Mouse (Mus musculus) hindbrain, postnatal 0 days (tissue): Measurements from ENCODE around the gene Pcdh17. TPM values are rescaled to one million over a fixed set of nuclear protein-coding genes. Genes with fewer than 3 reads are reported as not detected.

ENCODE experiments used
- ATAC-seq: fragments of 200-750 bp; cut with Nextera tagmentation; 2 replicates; pipeline ENCODE4 v1.8.0; 2017; ENCODE audit warnings: mild to moderate bottlenecking, moderate TSS enrichment, moderate library complexity
- DNase-seq: peaks from one replicate; pipeline ENCODE4 v3.0.0-alpha.2; 2015; ENCODE audit warnings: low spot score
- H3K27ac ChIP-seq: fragments of 300-500 bp; sonication (generic); 2 replicates; pipeline ENCODE4 v1.5.1; 2014; ENCODE audit warnings: mild to moderate bottlenecking
- H3K27me3 ChIP-seq: fragments of 300-500 bp; sonication (generic); 2 replicates; pipeline ENCODE4 v1.6.1; 2014; ENCODE audit warnings: low read length, mixed read lengths; ENCODE audit not compliant: insufficient read depth
- H3K36me3 ChIP-seq: fragments of 300-500 bp; sonication (generic); 2 replicates; pipeline ENCODE4 v1.6.1; 2014; ENCODE audit warnings: low read length, mixed read lengths; ENCODE audit not compliant: insufficient read depth
- H3K4me1 ChIP-seq: fragments of 300-500 bp; sonication (generic); 2 replicates; pipeline ENCODE4 v1.6.1; 2014; ENCODE audit warnings: antibody characterized with exemption, low read length, mixed read lengths; ENCODE audit not compliant: insufficient read depth
- H3K4me2 ChIP-seq: fragments of 300-500 bp; sonication (generic); 2 replicates; pipeline ENCODE4 v1.6.1; 2014; ENCODE audit warnings: low read depth, mild to moderate bottlenecking, low read length, moderate library complexity, mixed read lengths
- H3K4me3 ChIP-seq: fragments of 300-500 bp; sonication (generic); 2 replicates; pipeline ENCODE4 v1.5.1; 2014; ENCODE audit warnings: low read length
- H3K9ac ChIP-seq: fragments of 300-500 bp; sonication (generic); replicated peaks from 2 replicates; pipeline ENCODE4 v1.6.1; 2014; ENCODE audit warnings: mild to moderate bottlenecking, low read length, moderate library complexity, mixed read lengths
- H3K9me3 ChIP-seq: fragments of 300-500 bp; sonication (generic); 2 replicates; pipeline ENCODE4 v1.6.1; 2016; ENCODE audit warnings: low read length, mixed read lengths
- CTCF ChIP-seq: IDR thresholded peaks from 2 replicates; pipeline ENCODE4 v1.5.1; 2016; ENCODE audit warnings: antibody characterized with exemption, control low read depth, low read depth
- WGBS: fragments of 180-500 bp; shearing (Covaris S2); extraction: QIAGEN DNeasy Blood & Tissue Kit; methylation state at CpG from one replicate; pipeline ENCODE4 v1.1.7; 2014; 5-methylcytosine and 5-hydroxymethylcytosine counted together
- polyA plus RNA-seq: library from polyadenylated mRNA; unstranded; fragments of >200 nt; fragmentation: Nextera tagmentation; extraction: Ambion mirVana; gene quantifications from 2 replicates; pipeline ENCODE4 v1.2.1, GENCODE M21; 2015
- total RNA-seq: library from RNA; depleted of rRNA; stranded (reverse); fragments of >200 nt; gene quantifications from 2 replicates; pipeline ENCODE4 v1.2.3, GENCODE M21; 2014; rRNA removed

Gene Pcdh17
- 57.3 and 62.8 TPM in 2 replicates for total RNA-seq
- polyA plus RNA-seq, result 29.5 and 31.5 TPM in 2 replicates

DNA sequence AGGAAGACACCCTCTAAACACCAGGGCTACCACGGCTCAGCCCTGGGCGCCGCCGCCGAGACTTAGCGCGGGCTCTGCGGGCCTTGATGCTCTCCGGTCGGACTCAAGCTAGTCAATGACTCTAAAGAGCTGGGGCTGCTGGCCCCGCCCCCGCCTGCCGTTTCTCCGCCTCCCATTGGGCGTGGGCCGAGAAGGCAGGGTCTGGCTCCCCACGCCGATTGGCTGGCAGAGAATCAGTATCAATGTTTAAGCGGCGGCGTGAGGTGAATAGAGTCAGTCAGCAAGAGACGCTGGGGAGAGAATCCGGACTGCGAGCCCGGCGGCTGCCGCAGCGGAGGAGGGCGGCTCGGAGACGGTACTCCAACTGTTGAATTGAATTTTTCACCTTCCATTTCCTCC lies at the start of gene Pcdh17:
Gene Pcdh17, plus strand, starts transcription at position 276 of the 399 bp plus-strand sequence.
- under 1% methylated on average over 31 of the region's 31 CpGs for WGBS
- H3K36me3 ChIP-seq, result no peaks in the 10 kb centered on the region
- DNase-seq (peak; percentile 98), ATAC-seq (peak; percentile 91)
- H3K4me3 ChIP-seq, result peak within 1 kb of the TSS; percentile 81
- peak within 1 kb of the TSS; percentile 76 for H3K9ac ChIP-seq
- H3K27ac ChIP-seq, result peak within 1 kb of the TSS; percentile 86
- H3K27me3 ChIP-seq, result no peaks in the 10 kb centered on the region
- H3K9me3 ChIP-seq, result no peaks in the 10 kb centered on the region
- H3K4me1 ChIP-seq, result peaks cover 5% of the 10 kb centered on the region; the same call in 1 of the 2 replicates
- H3K4me2 ChIP-seq, result peak within 1 kb of the TSS; percentile 85
- TF ChIP-seq CTCF, result no peak

DNA sequence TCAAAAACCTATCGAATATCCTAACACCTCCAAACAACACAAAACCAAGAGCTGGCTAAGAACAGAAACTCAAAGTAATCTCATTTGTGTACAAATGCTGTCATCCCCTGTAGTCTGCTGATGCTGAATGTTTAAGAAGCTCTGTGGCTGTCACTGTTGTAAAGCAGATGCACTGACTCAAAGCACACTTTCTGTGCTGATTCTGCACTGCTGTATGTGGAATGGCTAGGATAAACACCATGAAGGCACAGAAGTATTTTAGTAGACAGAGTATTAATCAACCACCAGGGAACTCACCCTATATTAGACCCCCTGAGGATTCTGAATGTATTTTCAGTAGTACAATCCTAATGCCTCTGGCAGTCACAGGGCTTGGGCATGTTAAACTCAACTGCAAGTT lies 46.2 kb upstream of the Pcdh17 start:
- H3K9me3 ChIP-seq, result no peaks in the 10 kb centered on the region
- H3K4me1 ChIP-seq, result no peaks in the 10 kb centered on the region
- H3K9ac ChIP-seq, result no peak overlapping the region
- no peak overlapping the region for H3K4me2 ChIP-seq
- H3K36me3 ChIP-seq, result no peaks in the 10 kb centered on the region
- TF ChIP-seq CTCF, result no peak
- H3K4me3 ChIP-seq, result no peak overlapping the region
- 76% methylated on average over 1 of the region's 1 CpGs for WGBS
- no peaks in the 10 kb centered on the region for H3K27me3 ChIP-seq
- DNase-seq (no peak), ATAC-seq (no peak)
- no peak overlapping the region for H3K27ac ChIP-seq

DNA sequence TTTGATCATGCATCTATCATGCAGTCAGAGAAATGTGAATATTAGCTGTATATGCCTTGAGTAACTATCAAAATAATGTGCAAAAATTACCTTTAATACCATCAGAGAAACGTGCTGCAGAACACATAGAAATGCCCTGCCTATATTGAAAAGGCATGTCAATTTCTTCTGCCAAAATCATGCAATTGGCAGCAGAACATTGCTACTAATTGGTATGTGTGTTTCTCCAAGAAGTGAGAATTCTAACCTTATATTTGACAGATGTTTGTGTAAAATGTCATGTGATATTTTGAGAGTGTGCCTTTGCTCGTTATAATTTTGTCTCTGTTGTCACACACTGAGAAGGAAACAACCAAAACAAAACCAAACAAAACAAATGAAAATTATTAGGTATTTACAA lies 18.6 kb upstream of the Pcdh17 start:
- no peak for DNase-seq
- WGBS, result 76% methylated on average over 2 of the region's 2 CpGs
- TF ChIP-seq CTCF, result no peak

DNA sequence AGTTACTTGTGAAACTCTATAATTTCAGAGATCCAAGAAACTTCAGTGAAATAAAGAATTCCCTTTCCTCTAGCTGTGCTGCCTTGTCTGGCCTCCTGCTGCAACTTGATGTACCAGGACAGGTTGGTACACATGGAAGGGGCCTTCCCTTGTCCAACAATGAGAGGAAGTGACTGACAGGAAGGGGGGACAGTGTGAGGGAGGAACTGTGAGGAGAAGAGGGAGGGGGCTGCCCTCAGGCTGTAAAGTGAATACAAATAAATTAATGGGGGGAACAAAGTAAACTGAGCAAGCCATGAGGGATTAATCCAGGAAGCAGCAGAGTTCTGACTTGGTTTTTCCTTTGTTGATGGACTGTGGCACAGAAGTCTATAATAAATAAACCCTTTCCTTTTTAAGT lies 16.7 kb upstream of the Pcdh17 start:
- Histone ChIP-seq H3K36me3 (no peaks in the 10 kb centered on the region), H3K27ac (no peak overlapping the region), H3K27me3 (no peaks in the 10 kb centered on the region), H3K4me1 (no peaks in the 10 kb centered on the region), H3K9me3 (no peaks in the 10 kb centered on the region), H3K4me3 (no peak overlapping the region), H3K4me2 (no peak overlapping the region), H3K9ac (no peak overlapping the region)
- DNase-seq (no peak), ATAC-seq (no peak)
- TF ChIP-seq CTCF, result no peak

More for the DNA sequence above, 18.6 kb upstream of the Pcdh17 start:
- Histone ChIP-seq H3K27ac (no peak overlapping the region), H3K36me3 (no peaks in the 10 kb centered on the region), H3K4me3 (no peak overlapping the region), H3K4me1 (no peaks in the 10 kb centered on the region), H3K27me3 (no peaks in the 10 kb centered on the region), H3K9ac (no peak overlapping the region), H3K4me2 (no peak overlapping the region), H3K9me3 (no peaks in the 10 kb centered on the region)
- ATAC-seq, result no peak

DNA sequence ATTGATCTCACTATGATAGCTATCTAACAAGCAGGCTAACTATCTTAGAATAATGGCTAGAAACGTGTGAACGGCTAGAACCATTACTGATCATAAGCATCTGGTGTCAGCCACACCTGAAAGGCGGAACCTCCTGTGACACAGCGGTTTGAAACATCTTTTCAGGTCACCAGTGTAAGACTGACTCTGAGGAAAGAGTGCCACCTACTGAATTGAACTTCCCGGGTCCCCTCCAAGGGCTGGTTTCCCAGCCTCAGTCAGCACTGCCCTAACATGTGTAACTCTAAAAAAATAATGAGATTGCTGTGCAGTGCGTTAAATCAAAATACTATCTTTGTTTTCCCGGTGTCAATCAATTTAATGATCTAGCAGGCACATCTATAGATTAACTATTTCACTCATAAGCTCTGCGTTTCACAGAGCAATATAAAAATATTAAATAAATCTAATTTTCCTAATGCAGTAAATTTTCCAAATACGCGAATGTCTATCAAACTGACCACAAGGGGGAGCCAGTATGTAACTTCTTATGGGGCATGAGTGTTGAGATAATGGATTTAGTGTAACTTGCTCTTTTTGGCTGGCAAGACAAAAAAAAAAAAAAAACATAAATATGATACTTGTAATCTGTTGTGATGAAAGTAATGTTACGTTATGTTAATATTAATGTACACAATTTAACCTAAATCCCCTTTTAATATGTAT lies 5.1 kb upstream of the Pcdh17 start:
- ATAC-seq, result 0 out of 2 replicates have a peak, but pooled peaks have one; percentile 41
- Histone ChIP-seq H3K27me3 (no peaks in the 10 kb centered on the region), H3K4me1 (no peaks in the 10 kb centered on the region), H3K27ac (no peak overlapping the region), H3K9me3 (no peaks in the 10 kb centered on the region), H3K4me3 (no peak overlapping the region), H3K9ac (no peak overlapping the region), H3K4me2 (no peak overlapping the region), H3K36me3 (no peaks in the 10 kb centered on the region)
- peak; percentile 56 for TF ChIP-seq CTCF
- peak; percentile 76 for DNase-seq
- WGBS, result 29% methylated on average over 11 of the region's 11 CpGs

DNA sequence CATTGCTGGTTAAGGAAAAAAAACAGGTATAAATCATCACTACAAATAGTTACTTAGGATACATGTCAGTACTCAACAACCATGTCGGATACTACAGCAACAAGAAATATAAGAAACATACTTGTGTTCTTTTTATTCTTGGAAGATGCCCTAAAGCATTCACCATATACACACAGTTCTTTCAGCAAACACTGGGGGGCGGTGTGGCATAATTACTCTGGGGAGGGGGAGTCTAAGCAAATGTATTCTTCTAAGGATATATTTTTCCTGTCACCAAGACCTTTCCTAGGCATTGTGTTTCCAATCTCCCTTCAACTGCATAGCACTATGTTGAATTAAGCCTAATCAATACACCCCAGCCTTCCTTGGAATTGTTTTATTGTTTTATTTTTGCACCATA lies 2.5 kb upstream of the Pcdh17 start:
- H3K9me3 ChIP-seq, result no peaks in the 10 kb centered on the region
- no peaks in the 10 kb centered on the region for H3K36me3 ChIP-seq
- H3K27me3 ChIP-seq, result no peaks in the 10 kb centered on the region
- H3K4me2 ChIP-seq, result 0 out of 2 replicates have a peak overlapping the region, but pooled peaks have one; percentile 85
- peak; percentile 45 for DNase-seq
- WGBS, result 13% methylated on average over 2 of the region's 2 CpGs
- no peak for ATAC-seq
- H3K9ac ChIP-seq, result no peak overlapping the region
- H3K4me1 ChIP-seq, result no peaks in the 10 kb centered on the region
- H3K27ac ChIP-seq, result no peak overlapping the region
- peak; percentile 64 for TF ChIP-seq CTCF
- H3K4me3 ChIP-seq, result no peak overlapping the region
